Comparison of ENCODE assay signal across 8 mouse cellular contexts in genomic region chr11:6443102-6443501, GRCm38 (mm10). TPM values are rescaled to one million over a fixed set of nuclear protein-coding genes. Genes with fewer than 3 reads are reported as not detected.
DNase-seq lines count a peak whose midpoint lies in the region; ATAC-seq and TF ChIP-seq lines count a peak whose summit lies in the region.

No protein-coding gene starts in this region.

- H3K9ac ChIP-seq in lung, embryonic 14.5 days = peak overlapping the region; percentile 84
- peak overlapping the region; percentile 86 for H3K9ac ChIP-seq in embryonic facial prominence, embryonic 13.5 days
- peak overlapping the region; percentile 82 for H3K9ac ChIP-seq in neural tube, embryonic 15.5 days (replicated peaks)

- H3K9me3 ChIP-seq in lung, embryonic 14.5 days (ENCODE audit: low read depth, low read length) = no peaks in the 10 kb centered on the region
- no peaks in the 10 kb centered on the region; the same call in 1 of the 2 replicates for H3K9me3 ChIP-seq in embryonic facial prominence, embryonic 13.5 days
- H3K9me3 ChIP-seq in limb, embryonic 10.5 days (replicated peaks) = no peaks in the 10 kb centered on the region
- no peaks in the 10 kb centered on the region for H3K9me3 ChIP-seq in neural tube, embryonic 15.5 days (replicated peaks)

- peaks cover 14% of the 10 kb centered on the region for H3K36me3 ChIP-seq in lung, embryonic 14.5 days (ENCODE audit: insufficient read depth)
- H3K36me3 ChIP-seq in embryonic facial prominence, embryonic 13.5 days = peaks cover 16% of the 10 kb centered on the region
- peaks cover 32% of the 10 kb centered on the region for H3K36me3 ChIP-seq in limb, embryonic 10.5 days
- H3K36me3 ChIP-seq in neural tube, embryonic 15.5 days = no peaks in the 10 kb centered on the region; the same call in 1 of the 2 replicates

- no peak for DNase-seq in lung, embryonic 14.5 days
- no peak for DNase-seq in lung, postnatal 4 days
- no peak for DNase-seq in limb, embryonic 10.5 days (ENCODE audit: low spot score)
- no peak for DNase-seq in c-Kit-positive CD71-positive TER-119-positive erythroid progenitor cells, embryonic 14.5 days (ENCODE audit: low spot score)
- DNase-seq in right cerebral cortex, adult 2 months (ENCODE audit: low spot score in 2 of 2) = no peak

- peak overlapping the region; percentile 77 for H3K4me3 ChIP-seq in lung, embryonic 14.5 days (ENCODE audit: low read depth, low read length)
- peak overlapping the region; percentile 66 for H3K4me3 ChIP-seq in embryonic facial prominence, embryonic 13.5 days
- peak overlapping the region; percentile 90 for H3K4me3 ChIP-seq in limb, embryonic 10.5 days
- H3K4me3 ChIP-seq in neural tube, embryonic 15.5 days (replicated peaks) = peak overlapping the region; percentile 87

- peak overlapping the region; percentile 96 for H3K27ac ChIP-seq in lung, embryonic 14.5 days (ENCODE audit: low read depth)
- peak overlapping the region; percentile 94; the same call in 1 of the 2 replicates for H3K27ac ChIP-seq in embryonic facial prominence, embryonic 13.5 days
- peak overlapping the region; percentile 99 for H3K27ac ChIP-seq in limb, embryonic 10.5 days
- H3K27ac ChIP-seq in neural tube, embryonic 15.5 days (replicated peaks) = peak overlapping the region; percentile 94

- H3K27me3 ChIP-seq in lung, embryonic 14.5 days (ENCODE audit: insufficient read depth, low read length) = no peaks in the 10 kb centered on the region
- H3K27me3 ChIP-seq in embryonic facial prominence, embryonic 13.5 days = no peaks in the 10 kb centered on the region
- no peaks in the 10 kb centered on the region for H3K27me3 ChIP-seq in limb, embryonic 10.5 days (ENCODE audit: low read depth, poor library complexity, severe bottlenecking)
- H3K27me3 ChIP-seq in neural tube, embryonic 15.5 days (replicated peaks) = no peaks in the 10 kb centered on the region

- no peaks in the 10 kb centered on the region for H3K4me1 ChIP-seq in lung, embryonic 14.5 days (ENCODE audit: insufficient read depth)
- peaks cover 7% of the 10 kb centered on the region for H3K4me1 ChIP-seq in embryonic facial prominence, embryonic 13.5 days
- H3K4me1 ChIP-seq in limb, embryonic 10.5 days = peaks cover 11% of the 10 kb centered on the region; the same call in 1 of the 2 replicates
- H3K4me1 ChIP-seq in neural tube, embryonic 15.5 days = peaks cover 15% of the 10 kb centered on the region

- no peak for ATAC-seq in lung, embryonic 14.5 days (ENCODE audit: insufficient read depth)
- ATAC-seq in embryonic facial prominence, embryonic 13.5 days (ENCODE audit: insufficient number of reproducible peaks, insufficient read depth, low FRiP score, low TSS enrichment, low read depth) = no peak
- ATAC-seq in neural tube, embryonic 15.5 days (ENCODE audit: low FRiP score) = no peak
- no peak for ATAC-seq in frontal cortex, adult (ENCODE audit: low TSS enrichment)

- TF ChIP-seq CTCF in lung, embryonic 14.5 days (IDR thresholded peaks at IDR 0.05; ENCODE audit: low read depth) = no peak

- WGBS in lung, embryonic 14.5 days = 48% methylated on average over 4 of the region's 4 CpGs
- WGBS in embryonic facial prominence, embryonic 13.5 days = 57% methylated on average over 4 of the region's 4 CpGs
- 69% methylated on average over 4 of the region's 4 CpGs for WGBS in limb, embryonic 10.5 days
- 48% methylated on average over 4 of the region's 4 CpGs for WGBS in neural tube, embryonic 15.5 days

- H3K4me2 ChIP-seq in lung, embryonic 14.5 days = peak overlapping the region; percentile 67
- H3K4me2 ChIP-seq in embryonic facial prominence, embryonic 13.5 days = peak overlapping the region; percentile 71
- peak overlapping the region; percentile 70 for H3K4me2 ChIP-seq in neural tube, embryonic 15.5 days

RNA-seq across cellular contexts. Expression of gene H2afv, which starts 1.1 kb away (rescaled TPM):
- polyA plus RNA-seq in lung, embryonic 14.5 days (2014; fragmentation: Nextera tagmentation; extraction: Ambion mirVana) = 562 and 581 TPM in 2 replicates
- 656 and 746 TPM in 2 replicates for polyA plus RNA-seq in embryonic facial prominence, embryonic 13.5 days (2015; fragmentation: Nextera tagmentation; extraction: Ambion mirVana)
- 583 and 781 TPM in 2 replicates for polyA plus RNA-seq in limb, embryonic 10.5 days (2016; fragmentation: Nextera tagmentation; extraction: Ambion mirVana)
- 183 and 240 TPM in 2 replicates for polyA plus RNA-seq in neural tube, embryonic 15.5 days (2015; fragmentation: Nextera tagmentation; extraction: Ambion mirVana)

RNA-seq across cellular contexts. Expression of gene Ppia, which starts 27.9 kb away (rescaled TPM):
- polyA plus RNA-seq in lung, embryonic 14.5 days (2014; fragmentation: Nextera tagmentation; extraction: Ambion mirVana) = 6,177 and 6,257 TPM in 2 replicates
- 5,258 and 5,388 TPM in 2 replicates for polyA plus RNA-seq in embryonic facial prominence, embryonic 13.5 days (2015; fragmentation: Nextera tagmentation; extraction: Ambion mirVana)
- 5,840 and 6,698 TPM in 2 replicates for polyA plus RNA-seq in limb, embryonic 10.5 days (2016; fragmentation: Nextera tagmentation; extraction: Ambion mirVana)
- polyA plus RNA-seq in neural tube, embryonic 15.5 days (2015; fragmentation: Nextera tagmentation; extraction: Ambion mirVana) = 4,598 and 4,773 TPM in 2 replicates

RNA-seq across cellular contexts. Expression of gene Purb, which starts 32.6 kb away (rescaled TPM):
- polyA plus RNA-seq in lung, embryonic 14.5 days (2014; fragmentation: Nextera tagmentation; extraction: Ambion mirVana) = 25.9 and 27.9 TPM in 2 replicates
- polyA plus RNA-seq in embryonic facial prominence, embryonic 13.5 days (2015; fragmentation: Nextera tagmentation; extraction: Ambion mirVana) = 26.9 and 28.6 TPM in 2 replicates
- 15.9 and 17.9 TPM in 2 replicates for polyA plus RNA-seq in limb, embryonic 10.5 days (2016; fragmentation: Nextera tagmentation; extraction: Ambion mirVana)
- polyA plus RNA-seq in neural tube, embryonic 15.5 days (2015; fragmentation: Nextera tagmentation; extraction: Ambion mirVana) = 11.4 and 14.7 TPM in 2 replicates

RNA-seq across cellular contexts. Expression of gene Zmiz2, which starts 54.2 kb away (rescaled TPM):
- polyA plus RNA-seq in lung, embryonic 14.5 days (2014; fragmentation: Nextera tagmentation; extraction: Ambion mirVana) = 11.8 and 12.9 TPM in 2 replicates
- polyA plus RNA-seq in embryonic facial prominence, embryonic 13.5 days (2015; fragmentation: Nextera tagmentation; extraction: Ambion mirVana) = 11.2 and 12.4 TPM in 2 replicates
- 10.9 and 12.4 TPM in 2 replicates for polyA plus RNA-seq in limb, embryonic 10.5 days (2016; fragmentation: Nextera tagmentation; extraction: Ambion mirVana)
- polyA plus RNA-seq in neural tube, embryonic 15.5 days (2015; fragmentation: Nextera tagmentation; extraction: Ambion mirVana) = 24.8 and 28.3 TPM in 2 replicates
